Mouse (Mus musculus) C3H10T1/2 (cell line): ENCODE data around the gene Ttll6. TPM values are rescaled to one million over a fixed set of nuclear protein-coding genes. Genes with fewer than 3 reads are reported as not detected.

Source experiments
- polyA plus RNA-seq, 2 experiments: library from polyadenylated mRNA; unstranded; fragments of >200 nt; fragmentation: generic; extraction: Trizol; gene quantifications; one replicate each; pipeline ENCODE4 v1.2.1; 2012; ENCODE audit warnings: missing spikeins in 2 of 2

Ttll6 gene
- under 1 TPM in 1 of 2 experiments, not detected in 1; 0.17 TPM for polyA plus RNA-seq

GRCm38 (mm10) chr11:96133239-96133865 lies at the start of gene Ttll6:
Gene Ttll6 (plus strand): TSS chr11:96133786.

GRCm38 (mm10) chr11:96111751-96112150 lies 21.8 kb upstream of the Ttll6 start, which contains the start of gene Calcoco2:
Gene Calcoco2 (minus strand): TSS chr11:96111964.

GRCm38 (mm10) chr11:96193521-96194400 lies 60.2 kb downstream of the Ttll6 start, which contains the start of gene Hoxb13:
Gene Hoxb13 (plus strand): TSS chr11:96194316.

Other genes starting within 250 kb of the Ttll6 start
- gene B4galnt2, start 218.9 kb upstream of the Ttll6 start, polyA plus RNA-seq = under 1 TPM; 0.02 to 0.06 TPM
- gene Igf2bp1, start 127.8 kb upstream of the Ttll6 start, polyA plus RNA-seq = 10 to 100 TPM in 1 of 2 experiments, 1 to 10 TPM in 1; 7.3 to 12.6 TPM
- gene Gip, start 109.2 kb upstream of the Ttll6 start, polyA plus RNA-seq = under 1 TPM in 1 of 2 experiments, not detected in 1; 0.44 TPM
- 100 to 1,000 TPM; 167 to 278 TPM for gene Snf8, start 98.9 kb upstream of the Ttll6 start, polyA plus RNA-seq
- gene Ube2z, start 68.4 kb upstream of the Ttll6 start, polyA plus RNA-seq = 10 to 100 TPM; 50.3 to 83.2 TPM
- 1,000 to 10,000 TPM in 1 of 2 experiments, 100 to 1,000 TPM in 1; 623 to 1,824 TPM for gene Atp5g1, start 58.1 kb upstream of the Ttll6 start, polyA plus RNA-seq
- under 1 TPM in 1 of 2 experiments, not detected in 1; 0.07 TPM for gene Calcoco2, start 21.8 kb upstream of the Ttll6 start, polyA plus RNA-seq
- gene Hoxb13, start 60.5 kb downstream of the Ttll6 start, polyA plus RNA-seq = under 1 TPM in 1 of 2 experiments, not detected in 1; 0.02 TPM
- not detected for gene Hoxb9, start 137.7 kb downstream of the Ttll6 start, polyA plus RNA-seq
- not detected for gene Hoxb8, start 148.1 kb downstream of the Ttll6 start, polyA plus RNA-seq
- gene Hoxb7, start 152.8 kb downstream of the Ttll6 start, polyA plus RNA-seq = not detected
- not detected for gene Hoxb6, start 158.7 kb downstream of the Ttll6 start, polyA plus RNA-seq
- under 1 TPM; 0.01 to 0.04 TPM for gene Hoxb5, start 169.6 kb downstream of the Ttll6 start, polyA plus RNA-seq
- gene Hoxb4, start 184.5 kb downstream of the Ttll6 start, polyA plus RNA-seq = not detected
- gene Hoxb3, start 189.5 kb downstream of the Ttll6 start, polyA plus RNA-seq = under 1 TPM in 1 of 2 experiments, not detected in 1; 0.06 TPM
- gene Hoxb2, start 216.7 kb downstream of the Ttll6 start, polyA plus RNA-seq = not detected
- not detected for gene Hoxb1, start 232.0 kb downstream of the Ttll6 start, polyA plus RNA-seq